In the genomic region with DNA sequence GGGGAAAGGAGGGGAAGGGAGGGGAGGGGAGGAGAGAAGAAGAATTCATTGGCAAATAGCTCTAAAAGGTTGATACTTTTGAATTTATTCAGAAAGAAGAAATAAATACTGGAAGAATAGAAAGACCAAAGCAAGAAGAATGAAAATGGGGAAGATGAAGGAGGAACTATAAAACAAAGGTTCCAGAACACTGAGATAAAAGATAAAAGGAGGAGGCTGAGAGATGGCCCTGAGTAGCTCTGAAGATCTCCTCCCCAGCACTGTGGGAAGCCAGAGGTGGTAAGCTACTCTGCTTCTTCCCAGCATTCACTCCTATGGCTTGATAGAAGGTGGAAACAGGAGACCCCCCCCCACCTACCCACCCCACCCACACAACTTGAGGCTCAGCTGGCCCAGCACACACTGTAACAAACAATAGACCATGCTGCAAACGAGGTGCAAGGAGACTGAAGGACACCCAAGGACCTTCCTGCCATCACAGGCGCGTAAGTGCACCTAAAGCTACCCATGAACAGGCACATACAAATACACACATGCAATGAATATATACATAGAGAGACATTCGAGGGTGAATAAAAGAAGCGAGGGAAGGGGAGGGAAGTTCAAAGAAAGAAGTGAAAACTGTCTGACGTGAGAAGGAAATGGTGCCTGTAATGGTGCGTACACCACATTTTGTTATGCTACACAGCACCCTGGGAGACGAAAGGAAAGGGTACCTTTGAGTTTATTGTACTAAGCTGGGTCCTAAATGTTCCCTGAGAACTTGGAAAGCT, we compare ENCODE assay signal across 18 mouse cellular contexts.
"Had no signal": no experiment of that assay in that cellular context is flagged by ENCODE, and none has a peak within 500 bp of the region (broad histone marks: within the 10 kb centered on the region; RNA-seq: fewer than 3 reads in every experiment).

No protein-coding gene starts in this region.

- H3K4me1 ChIP-seq: liver, embryonic 12.5 days had no signal

- H3K9me3 ChIP-seq: intestine, embryonic 15.5 days; kidney, embryonic 15.5 days; limb, embryonic 15.5 days; liver, embryonic 12.5 days; megakaryocyte, embryonic 14.5 days; midbrain, embryonic 12.5 days; neural tube, embryonic 15.5 days; stomach, embryonic 15.5 days had no signal

- H3K27ac ChIP-seq: intestine, embryonic 15.5 days; kidney, embryonic 15.5 days; left cerebral cortex, adult 2 months; limb, embryonic 15.5 days; liver, embryonic 12.5 days; macrophage; midbrain, embryonic 12.5 days; neural tube, embryonic 15.5 days; stomach, embryonic 15.5 days had no signal

- H3K9ac ChIP-seq: intestine, embryonic 15.5 days; kidney, embryonic 15.5 days; limb, embryonic 15.5 days; liver, embryonic 12.5 days; lung, embryonic 14.5 days; midbrain, embryonic 12.5 days; neural tube, embryonic 15.5 days; stomach, embryonic 15.5 days had no signal

- ATAC-seq: intestine, embryonic 15.5 days; liver, embryonic 12.5 days; midbrain, embryonic 16.5 days had no signal

- DNase-seq: kidney, adult 2 months; kidney, postnatal 14 days; lung, embryonic 14.5 days; lung, postnatal 14 days; right cerebral cortex, postnatal 4 days; thymus, adult 2 months; thymus, postnatal 36 days had no signal

- H3K36me3 ChIP-seq: intestine, embryonic 15.5 days; kidney, embryonic 15.5 days; limb, embryonic 15.5 days; liver, embryonic 12.5 days; midbrain, embryonic 12.5 days; neural tube, embryonic 15.5 days; stomach, embryonic 15.5 days had no signal

- H3K4me3 ChIP-seq: intestine, embryonic 15.5 days; kidney, embryonic 15.5 days; left cerebral cortex, adult 2 months; limb, embryonic 15.5 days; liver, embryonic 12.5 days; megakaryocyte, embryonic 14.5 days; midbrain, embryonic 12.5 days; neural tube, embryonic 15.5 days; stomach, embryonic 15.5 days had no signal

- H3K27me3 ChIP-seq: intestine, embryonic 15.5 days; kidney, embryonic 15.5 days; limb, embryonic 15.5 days; liver, embryonic 12.5 days; megakaryocyte, embryonic 14.5 days; midbrain, embryonic 12.5 days; neural tube, embryonic 15.5 days; stomach, embryonic 15.5 days had no signal

- H3K4me2 ChIP-seq: intestine, embryonic 15.5 days; kidney, embryonic 15.5 days; limb, embryonic 15.5 days; liver, embryonic 12.5 days; lung, embryonic 14.5 days; midbrain, embryonic 12.5 days; neural tube, embryonic 15.5 days; stomach, embryonic 15.5 days had no signal
